Mouse (Mus musculus) embryonic facial prominence, embryonic 13.5 days (tissue): Measurements from ENCODE around the gene Rab10. TPM values are rescaled to one million over a fixed set of nuclear protein-coding genes. Genes with fewer than 3 reads are reported as not detected.
A peak's percentile ranks its signal among the peaks of the same experiment; 100 is the strongest.

Experiments
- ATAC-seq: fragments of 200-750 bp; cut with Nextera tagmentation; 2 replicates; pipeline ENCODE4 v1.8.0; 2017; ENCODE audit warnings: low read depth; ENCODE audit not compliant: insufficient number of reproducible peaks, insufficient read depth, low FRiP score, low TSS enrichment
- H3K27ac ChIP-seq: fragments of 300-500 bp; sonication (generic); 2 replicates; pipeline ENCODE4 v1.5.1; 2015; ENCODE audit warnings: moderate library complexity, mild to moderate bottlenecking, inconsistent platforms
- H3K27me3 ChIP-seq: fragments of 300-500 bp; sonication (generic); 2 replicates; pipeline ENCODE4 v1.6.1; 2015; ENCODE audit warnings: mild to moderate bottlenecking, inconsistent platforms
- H3K36me3 ChIP-seq: fragments of 300-500 bp; sonication (generic); 2 replicates; pipeline ENCODE4 v1.6.1; 2015; ENCODE audit warnings: mild to moderate bottlenecking, inconsistent platforms
- H3K4me1 ChIP-seq: fragments of 300-500 bp; sonication (generic); 2 replicates; pipeline ENCODE4 v1.6.1; 2015; ENCODE audit warnings: inconsistent platforms
- H3K4me2 ChIP-seq: fragments of 300-500 bp; sonication (generic); 2 replicates; pipeline ENCODE4 v1.6.1; 2015; ENCODE audit warnings: moderate library complexity, mild to moderate bottlenecking, inconsistent platforms
- H3K4me3 ChIP-seq: fragments of 300-500 bp; sonication (generic); 2 replicates; pipeline ENCODE4 v1.5.1; 2015; ENCODE audit warnings: mild to moderate bottlenecking, inconsistent platforms
- H3K9ac ChIP-seq: fragments of 300-500 bp; sonication (generic); 2 replicates; pipeline ENCODE4 v1.6.1; 2015; ENCODE audit warnings: mild to moderate bottlenecking, inconsistent platforms
- H3K9me3 ChIP-seq: fragments of 300-500 bp; sonication (generic); 2 replicates; pipeline ENCODE4 v1.6.1; 2016; ENCODE audit warnings: inconsistent platforms
- WGBS: fragments of 180-500 bp; shearing (Covaris S2); methylation state at CpG from one replicate; pipeline ENCODE4 v1.1.7; 2015; ENCODE audit warnings: mixed read lengths; 5-methylcytosine and 5-hydroxymethylcytosine counted together
- polyA plus RNA-seq: library from polyadenylated mRNA; unstranded; fragments of >200 nt; fragmentation: Nextera tagmentation; extraction: Ambion mirVana; gene quantifications from 2 replicates; pipeline ENCODE4 v1.2.1, GENCODE M21; 2015

The Rab10 gene
- polyA plus RNA-seq = 85.0 and 87.6 TPM in 2 replicates

- H3K36me3 ChIP-seq = no peaks in the 10 kb centered on the region
- H3K27ac ChIP-seq = peak within 1 kb of the TSS; percentile 97
- H3K4me2 ChIP-seq = peak within 1 kb of the TSS; percentile 78
- ATAC-seq = peak; percentile 98
- H3K9me3 ChIP-seq = no peaks in the 10 kb centered on the region
- H3K4me3 ChIP-seq = peak within 1 kb of the TSS; percentile 86
- peak within 1 kb of the TSS; percentile 89 for H3K9ac ChIP-seq
- peaks cover 16% of the 10 kb centered on the region for H3K4me1 ChIP-seq
- under 1% methylated on average over 110 of the region's 111 CpGs for WGBS
- no peaks in the 10 kb centered on the region for H3K27me3 ChIP-seq
Observed at GRCm38 (mm10) chr12:3309391-3310320, at the start of gene Rab10. TSS of gene Rab10 (minus strand) at chr12:3309969.

- Histone ChIP-seq H3K9ac (no peak overlapping the region), H3K27ac (no peak overlapping the region), H3K4me3 (no peak overlapping the region), H3K4me2 (no peak overlapping the region), H3K9me3 (no peaks in the 10 kb centered on the region), H3K36me3 (no peaks in the 10 kb centered on the region), H3K4me1 (no peaks in the 10 kb centered on the region), H3K27me3 (no peaks in the 10 kb centered on the region)
- WGBS = 28% methylated on average over 3 of the region's 3 CpGs
- no peak; the same call in 1 of the 2 replicates for ATAC-seq
Observed at GRCm38 (mm10) chr12:3359302-3359701, 49.5 kb upstream of the Rab10 start.

- WGBS = 74% methylated on average over 16 of the region's 16 CpGs
- H3K4me3 ChIP-seq = no peak overlapping the region; the same call in 1 of the 2 replicates
- peak overlapping the region; percentile 32 for H3K4me2 ChIP-seq
Observed at GRCm38 (mm10) chr12:3356824-3357223, 47.1 kb upstream of the Rab10 start.

GRCm38 (mm10) chr12:3355068-3355467 is 45.3 kb upstream of the Rab10 start:
- Histone ChIP-seq H3K4me2 (no peak overlapping the region), H3K9me3 (no peaks in the 10 kb centered on the region), H3K36me3 (no peaks in the 10 kb centered on the region), H3K27me3 (no peaks in the 10 kb centered on the region), H3K4me3 (no peak overlapping the region), H3K9ac (no peak overlapping the region), H3K4me1 (no peaks in the 10 kb centered on the region), H3K27ac (no peak overlapping the region)
- WGBS = 81% methylated on average over 8 of the region's 8 CpGs
- ATAC-seq = no peak

More at GRCm38 (mm10) chr12:3356824-3357223, 47.1 kb upstream of the Rab10 start:
- Histone ChIP-seq H3K9ac (no peak overlapping the region), H3K27me3 (no peaks in the 10 kb centered on the region), H3K4me1 (no peaks in the 10 kb centered on the region), H3K27ac (no peak overlapping the region), H3K36me3 (no peaks in the 10 kb centered on the region), H3K9me3 (no peaks in the 10 kb centered on the region)
- ATAC-seq = no peak

GRCm38 (mm10) chr12:3352216-3352615 is 42.4 kb upstream of the Rab10 start:
- Histone ChIP-seq H3K27ac (no peak overlapping the region), H3K4me3 (no peak overlapping the region), H3K36me3 (no peaks in the 10 kb centered on the region), H3K9ac (no peak overlapping the region), H3K4me2 (no peak overlapping the region), H3K4me1 (no peaks in the 10 kb centered on the region), H3K27me3 (no peaks in the 10 kb centered on the region), H3K9me3 (no peaks in the 10 kb centered on the region)
- no peak for ATAC-seq
- WGBS = 70% methylated on average over 6 of the region's 6 CpGs

- WGBS = 60% methylated on average over 5 of the region's 5 CpGs
- Histone ChIP-seq H3K27me3 (no peaks in the 10 kb centered on the region), H3K4me2 (no peak overlapping the region), H3K27ac (no peak overlapping the region), H3K36me3 (no peaks in the 10 kb centered on the region), H3K4me1 (no peaks in the 10 kb centered on the region), H3K9me3 (no peaks in the 10 kb centered on the region), H3K4me3 (no peak overlapping the region), H3K9ac (no peak overlapping the region)
- no peak for ATAC-seq
Observed at GRCm38 (mm10) chr12:3350136-3350535, 40.4 kb upstream of the Rab10 start.

GRCm38 (mm10) chr12:3349387-3349786 is 39.6 kb upstream of the Rab10 start:
- ATAC-seq = no peak
- Histone ChIP-seq H3K27me3 (no peaks in the 10 kb centered on the region), H3K9ac (no peak overlapping the region), H3K4me2 (no peak overlapping the region), H3K4me1 (no peaks in the 10 kb centered on the region), H3K4me3 (no peak overlapping the region), H3K36me3 (no peaks in the 10 kb centered on the region), H3K9me3 (no peaks in the 10 kb centered on the region), H3K27ac (no peak overlapping the region)
- WGBS = 80% methylated on average over 3 of the region's 3 CpGs

- Histone ChIP-seq H3K4me3 (no peak overlapping the region), H3K36me3 (no peaks in the 10 kb centered on the region), H3K4me1 (no peaks in the 10 kb centered on the region), H3K9ac (no peak overlapping the region), H3K9me3 (no peaks in the 10 kb centered on the region), H3K27ac (no peak overlapping the region), H3K4me2 (no peak overlapping the region), H3K27me3 (no peaks in the 10 kb centered on the region)
- no peak for ATAC-seq
Observed at GRCm38 (mm10) chr12:3347682-3348081, 37.9 kb upstream of the Rab10 start.

- 77% methylated on average over 5 of the region's 5 CpGs for WGBS
- no peaks in the 10 kb centered on the region for H3K27me3 ChIP-seq
Observed at GRCm38 (mm10) chr12:3345038-3345437, 35.3 kb upstream of the Rab10 start.

GRCm38 (mm10) chr12:3344155-3344554 is 34.4 kb upstream of the Rab10 start:
- Histone ChIP-seq H3K9me3 (no peaks in the 10 kb centered on the region), H3K27ac (no peak overlapping the region), H3K27me3 (no peaks in the 10 kb centered on the region), H3K36me3 (no peaks in the 10 kb centered on the region), H3K4me1 (no peaks in the 10 kb centered on the region), H3K9ac (no peak overlapping the region), H3K4me2 (no peak overlapping the region), H3K4me3 (no peak overlapping the region)
- WGBS = 88% methylated on average over 2 of the region's 2 CpGs
- ATAC-seq = no peak

More at GRCm38 (mm10) chr12:3345038-3345437, 35.3 kb upstream of the Rab10 start:
- Histone ChIP-seq H3K4me2 (no peak overlapping the region), H3K9me3 (no peaks in the 10 kb centered on the region), H3K36me3 (no peaks in the 10 kb centered on the region), H3K27ac (no peak overlapping the region), H3K9ac (no peak overlapping the region), H3K4me1 (no peaks in the 10 kb centered on the region), H3K4me3 (no peak overlapping the region)
- no peak for ATAC-seq

- no peaks in the 10 kb centered on the region for H3K4me1 ChIP-seq
- no peak overlapping the region for H3K9ac ChIP-seq
- WGBS = 87% methylated on average over 1 of the region's 1 CpGs
- no peak for ATAC-seq
- H3K4me3 ChIP-seq = no peak overlapping the region
- no peaks in the 10 kb centered on the region for H3K36me3 ChIP-seq
- peaks cover 3% of the 10 kb centered on the region; the same call in 1 of the 2 replicates for H3K9me3 ChIP-seq
- H3K27ac ChIP-seq = no peak overlapping the region
- H3K4me2 ChIP-seq = no peak overlapping the region
- H3K27me3 ChIP-seq = no peaks in the 10 kb centered on the region
Observed at GRCm38 (mm10) chr12:3338931-3339330, 29.2 kb upstream of the Rab10 start.

- H3K27ac ChIP-seq = no peak overlapping the region
- no peak overlapping the region for H3K4me2 ChIP-seq
- H3K36me3 ChIP-seq = no peaks in the 10 kb centered on the region
- no peak overlapping the region for H3K9ac ChIP-seq
- H3K9me3 ChIP-seq = 0 out of 2 replicates have a peak, but pooled peaks cover 4% of the 10 kb centered on the region
- no peak overlapping the region for H3K4me3 ChIP-seq
- WGBS = 69% methylated on average over 4 of the region's 4 CpGs
- H3K4me1 ChIP-seq = no peaks in the 10 kb centered on the region
- ATAC-seq = no peak
- no peaks in the 10 kb centered on the region for H3K27me3 ChIP-seq
Observed at GRCm38 (mm10) chr12:3329677-3330076, 19.9 kb upstream of the Rab10 start.
